Mouse (Mus musculus) kidney, adult 2 months (tissue): ENCODE measurements around the gene Slc24a3.

ENCODE experiments used
- CTCF ChIP-seq: fragments of 200-500 bp; conservative IDR thresholded peaks from 2 replicates; pipeline ENCODE4 v1.5.1; 2011; ENCODE audit warnings: low read depth, mild to moderate bottlenecking, control low read depth, low read length, moderate library complexity, mixed read lengths; ENCODE audit not compliant: insufficient read depth, insufficient read length
- POLR2A ChIP-seq: fragments of 200-500 bp; IDR thresholded peaks from one replicate; pipeline ENCODE4 v1.6.1; 2011; ENCODE audit warnings: low read depth, low read length, control low read depth

DNA sequence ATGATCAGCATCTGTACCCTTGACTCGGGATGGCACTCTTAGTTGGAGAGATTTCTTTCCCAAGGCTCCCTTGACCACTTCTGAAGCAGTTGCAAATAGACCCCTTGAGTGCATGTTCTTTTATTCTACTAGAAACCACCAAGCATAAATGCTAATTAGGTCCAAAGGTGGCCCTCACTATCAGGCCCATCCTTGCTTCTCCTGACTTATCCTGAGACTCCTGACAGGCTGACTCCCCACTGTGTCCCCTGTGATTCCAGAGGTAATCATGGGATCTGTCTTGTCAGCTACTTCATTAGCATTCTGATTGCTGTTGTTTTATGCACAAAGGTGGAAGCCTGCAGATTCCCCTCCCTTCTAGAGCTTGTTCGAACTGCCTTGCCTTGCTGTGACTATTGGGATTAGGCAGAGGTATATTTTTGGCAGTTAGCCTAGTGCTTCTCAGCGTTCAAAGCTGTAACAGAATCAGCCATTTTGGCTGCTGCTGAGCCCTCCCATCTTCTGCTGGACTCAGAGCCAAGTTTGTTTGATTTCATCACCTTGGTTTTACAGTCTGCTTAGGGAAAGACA lies 293.4 kb downstream of the Slc24a3 start:
- no peak for TF ChIP-seq CTCF
- TF ChIP-seq POLR2A = no peak
